Mouse (Mus musculus): Measurements from ENCODE around the gene Abr. TPM values are rescaled to one million over a fixed set of nuclear protein-coding genes. Genes with fewer than 3 reads are reported as not detected.
A peak's percentile ranks its signal among the peaks of the same experiment; 100 is the strongest.

Gene Abr
- total RNA-seq, 2 experiments from 2014 or later, result 299 to 308 TPM

GRCm38 (mm10) chr11:76624071-76624470, 2.0 kb upstream of the Abr start:
- no peak for DNase-seq (ENCODE audit: low spot score in 2 of 2)

GRCm38 (mm10) chr11:76623206-76623961, 1.3 kb upstream of the Abr start:
- DNase-seq (ENCODE audit: low spot score in 2 of 2), result peak; percentile 64 to 76

GRCm38 (mm10) chr11:76622566-76623205, 572 bp upstream of the Abr start:
- DNase-seq (ENCODE audit: low spot score in 2 of 2), result peak; percentile 32

GRCm38 (mm10) chr11:76618134-76618533, 4.0 kb downstream of the Abr start:
- no peak for DNase-seq (ENCODE audit: low spot score in 2 of 2)

- no peak for DNase-seq (ENCODE audit: low spot score in 2 of 2)
Observed at GRCm38 (mm10) chr11:76614246-76614645, 7.9 kb downstream of the Abr start.

- DNase-seq (ENCODE audit: low spot score in 2 of 2), result peak; percentile 60 to 68
Observed at GRCm38 (mm10) chr11:76612638-76613104, 9.4 kb downstream of the Abr start.

- no peak for DNase-seq (ENCODE audit: low spot score in 2 of 2)
Observed at GRCm38 (mm10) chr11:76610948-76611347, 11.2 kb downstream of the Abr start.

GRCm38 (mm10) chr11:76606521-76606920, 15.6 kb downstream of the Abr start:
- DNase-seq (ENCODE audit: low spot score in 2 of 2), result no peak

- DNase-seq (ENCODE audit: low spot score in 2 of 2), result no peak
Observed at GRCm38 (mm10) chr11:76599219-76599618, 22.9 kb downstream of the Abr start.

- no peak for DNase-seq (ENCODE audit: low spot score in 2 of 2)
Observed at GRCm38 (mm10) chr11:76598757-76599156, 23.4 kb downstream of the Abr start.

GRCm38 (mm10) chr11:76593620-76594326, 28.3 kb downstream of the Abr start:
- no peak for DNase-seq (ENCODE audit: low spot score in 2 of 2)

- DNase-seq (ENCODE audit: low spot score in 2 of 2), result no peak
Observed at GRCm38 (mm10) chr11:76589746-76590145, 32.4 kb downstream of the Abr start.

GRCm38 (mm10) chr11:76588632-76589485, 33.3 kb downstream of the Abr start:
- no peak for DNase-seq (ENCODE audit: low spot score in 2 of 2)

GRCm38 (mm10) chr11:76588032-76588431, 34.1 kb downstream of the Abr start:
- no peak for DNase-seq (ENCODE audit: low spot score in 2 of 2)

- no peak for DNase-seq (ENCODE audit: low spot score in 2 of 2)
Observed at GRCm38 (mm10) chr11:76587333-76587732, 34.8 kb downstream of the Abr start.

GRCm38 (mm10) chr11:76586119-76586518, 36.0 kb downstream of the Abr start:
- no peak for DNase-seq (ENCODE audit: low spot score in 2 of 2)

- peak; percentile 95 for DNase-seq (ENCODE audit: low spot score in 2 of 2)
Observed at GRCm38 (mm10) chr11:76577588-76578257, 44.4 kb downstream of the Abr start.

GRCm38 (mm10) chr11:76572820-76573385, 49.2 kb downstream of the Abr start:
- DNase-seq (ENCODE audit: low spot score in 2 of 2), result no peak

GRCm38 (mm10) chr11:76571613-76571929, 50.5 kb downstream of the Abr start:
- no peak for DNase-seq (ENCODE audit: low spot score in 2 of 2)
